Mouse (Mus musculus): Measurements from ENCODE around the gene Znrf3.

DNA sequence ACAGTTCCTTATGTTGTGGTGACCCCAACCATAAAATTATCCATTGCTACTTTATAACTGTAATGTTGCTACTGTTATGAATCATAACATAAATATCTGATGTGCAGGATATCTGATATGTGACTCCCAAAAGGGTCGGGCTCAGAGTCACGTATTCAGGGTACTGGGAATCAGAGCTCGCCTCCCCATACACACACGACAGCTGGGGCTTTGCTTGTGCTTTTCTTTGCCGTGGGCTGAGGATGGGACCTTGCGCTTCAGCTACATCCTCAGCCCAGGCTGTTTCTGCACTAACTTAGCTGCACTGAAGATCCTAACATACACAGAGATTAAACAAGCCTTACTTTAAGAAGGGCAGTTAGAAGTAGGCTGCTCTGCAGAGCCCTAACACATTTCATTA lies 193.5 kb downstream of the Znrf3 start:
- TF ChIP-seq CTCF (IDR thresholded peaks at IDR 0.05; ENCODE audit: extremely low read depth, insufficient read depth, low read length) (no peak), POLR2A (IDR thresholded peaks at IDR 0.05; ENCODE audit: extremely low read depth, insufficient read depth, low read length) (no peak)
